Comparison of ENCODE assay signal across 7 mouse cellular contexts in the genomic region with DNA sequence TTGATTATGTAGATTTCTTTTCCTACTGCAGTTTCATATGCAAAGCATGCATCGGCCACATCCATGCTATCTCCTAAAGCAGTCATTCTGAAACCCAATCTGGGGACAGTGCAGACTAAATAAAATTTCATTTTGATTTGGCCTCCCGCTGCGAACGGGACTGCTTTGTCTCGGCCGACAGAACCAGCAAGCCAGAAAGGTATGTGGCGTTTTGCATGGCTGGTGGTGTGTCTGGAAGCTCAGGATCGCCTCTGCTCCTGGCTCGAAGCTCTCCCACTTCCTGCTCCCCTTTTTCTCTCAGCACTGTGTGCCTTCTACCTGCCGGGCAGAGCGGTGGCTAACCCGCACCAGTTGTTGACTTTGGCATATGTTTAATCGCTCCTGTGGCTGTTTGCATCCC.
DNase-seq lines count a peak whose midpoint lies in the region; ATAC-seq lines count a peak whose summit lies in the region.

No protein-coding gene starts in this region.

- H3K4me3 ChIP-seq in hindbrain, embryonic 15.5 days: peak overlapping the region; percentile 26
- no peak overlapping the region for H3K4me3 ChIP-seq in liver, embryonic 15.5 days (replicated peaks)

- peak; percentile 37 for DNase-seq in Muller cell, postnatal 12 days (ENCODE audit: inconsistent ontology term)
- peak; percentile 26 for DNase-seq in R1 (ENCODE audit: low read depth, low spot score)
- DNase-seq in T-cell, adult 2 months (ENCODE audit: low spot score): no peak
- DNase-seq in B cell, adult 2 months: no peak
- no peak for DNase-seq in testis, postnatal 14 days (ENCODE audit: low spot score)

- H3K9ac ChIP-seq in hindbrain, embryonic 15.5 days: peak overlapping the region; percentile 35
- no peak overlapping the region for H3K9ac ChIP-seq in liver, embryonic 15.5 days

- H3K36me3 ChIP-seq in hindbrain, embryonic 15.5 days: no peaks in the 10 kb centered on the region
- H3K36me3 ChIP-seq in liver, embryonic 15.5 days (replicated peaks): no peaks in the 10 kb centered on the region

- peak overlapping the region; percentile 73 for H3K27ac ChIP-seq in hindbrain, embryonic 15.5 days (replicated peaks)
- no peak overlapping the region for H3K27ac ChIP-seq in liver, embryonic 15.5 days (replicated peaks)

- ATAC-seq in hindbrain, embryonic 15.5 days (ENCODE audit: low FRiP score, low read depth): peak; percentile 42
- no peak for ATAC-seq in liver, embryonic 15.5 days (ENCODE audit: insufficient read depth)

- no peaks in the 10 kb centered on the region for H3K9me3 ChIP-seq in hindbrain, embryonic 15.5 days
- H3K9me3 ChIP-seq in liver, embryonic 15.5 days (replicated peaks): no peaks in the 10 kb centered on the region

- peak overlapping the region; percentile 61 for H3K4me2 ChIP-seq in hindbrain, embryonic 15.5 days
- H3K4me2 ChIP-seq in liver, embryonic 15.5 days: 0 out of 2 replicates have a peak overlapping the region, but pooled peaks have one; percentile 7

- H3K4me1 ChIP-seq in hindbrain, embryonic 15.5 days (replicated peaks): peaks cover 41% of the 10 kb centered on the region
- H3K4me1 ChIP-seq in liver, embryonic 15.5 days (replicated peaks): no peaks in the 10 kb centered on the region

- no peaks in the 10 kb centered on the region for H3K27me3 ChIP-seq in hindbrain, embryonic 15.5 days
- no peaks in the 10 kb centered on the region for H3K27me3 ChIP-seq in liver, embryonic 15.5 days

- 4% methylated on average over 13 of the region's 13 CpGs for WGBS in hindbrain, embryonic 15.5 days
- WGBS in liver, embryonic 15.5 days (ENCODE audit: insufficient replicate concordance): 18% methylated on average over 13 of the region's 13 CpGs

Comparison
In these comparisons a context has a peak if more than half of its experiments do, and no peak if none do; other contexts are left out.
1. DNase-seq: peak in Muller cell, postnatal 12 days (single experiment) and R1 (single experiment); none in T-cell, adult 2 months (single experiment), B cell, adult 2 months (0 of 2) and testis, postnatal 14 days (single experiment).